Mouse (Mus musculus) macrophage (primary cell): ENCODE measurements around the gene Ccni. TPM values are rescaled to one million over a fixed set of nuclear protein-coding genes. Genes with fewer than 3 reads are reported as not detected.

Source experiments
- H3K27ac ChIP-seq: fragments of 350-480 bp; formaldehyde crosslinking; 2 replicates; pipeline ENCODE4 v1.9.0; 2021
- H3K36me3 ChIP-seq: fragments of 350-480 bp; formaldehyde crosslinking; 2 replicates; pipeline ENCODE4 v1.9.0; 2021; ENCODE audit errors: inconsistent target
- H3K4me3 ChIP-seq: fragments of 350-480 bp; formaldehyde crosslinking; 2 replicates; pipeline ENCODE4 v1.9.0; 2021; ENCODE audit errors: inconsistent target
- H3K79me2 ChIP-seq: fragments of 350-480 bp; formaldehyde crosslinking; 2 replicates; pipeline ENCODE4 v1.9.0; 2021; ENCODE audit errors: inconsistent target
- WGBS: methylation state at CpG from one replicate; pipeline ENCODE4 v1.1.7; 2026; ENCODE audit warnings: inconsistent platforms; ENCODE audit not compliant: missing documents; 5-methylcytosine and 5-hydroxymethylcytosine counted together
- polyA plus RNA-seq: library from polyadenylated mRNA; stranded (reverse); fragments of 250-400 nt; gene quantifications from 3 replicates; pipeline ENCODE4 v1.2.4, GENCODE M21; 2018; ENCODE audit warnings: inconsistent platforms

The Ccni gene
- polyA plus RNA-seq, 1 experiment from 2014 or later: 120 TPM

- Histone ChIP-seq H3K4me3 (no peak overlapping the region), H3K36me3 (no peaks in the 10 kb centered on the region), H3K27ac (peak overlapping the region; percentile 27), H3K79me2 (peaks cover 13% of the 10 kb centered on the region; the same call in 1 of the 2 replicates)
- 37% methylated on average over 5 of the region's 5 CpGs for WGBS
Observed at GRCm38 (mm10) chr5:93136956-93137586, 69.2 kb downstream of the Ccni start.

- Histone ChIP-seq H3K27ac (no peak overlapping the region; the same call in 1 of the 2 replicates), H3K4me3 (no peak overlapping the region), H3K79me2 (peaks cover 29% of the 10 kb centered on the region), H3K36me3 (no peaks in the 10 kb centered on the region)
- 25% methylated on average over 10 of the region's 10 CpGs for WGBS
Observed at GRCm38 (mm10) chr5:93135368-93136107, 70.8 kb downstream of the Ccni start.

GRCm38 (mm10) chr5:93133445-93134244 is 72.7 kb downstream of the Ccni start:
- no peak overlapping the region for H3K4me3 ChIP-seq
- H3K36me3 ChIP-seq: no peaks in the 10 kb centered on the region
- H3K27ac ChIP-seq: no peak overlapping the region
- H3K79me2 ChIP-seq: peaks cover 38% of the 10 kb centered on the region
- WGBS: 33% methylated on average over 10 of the region's 10 CpGs

Other genes starting within 250 kb of the Ccni start
- not detected in 3 replicates for gene Sowahb, start 161.5 kb downstream of the Ccni start, polyA plus RNA-seq
- gene Sept11, start 113.1 kb downstream of the Ccni start, polyA plus RNA-seq: 17.4 to 33.9 TPM (median 33.0 TPM) in 3 replicates
- not detected in 3 replicates for gene 2010109A12Rik, start within 50 bp of the Ccni start, polyA plus RNA-seq
- gene Ccng2, start 60.8 kb upstream of the Ccni start, polyA plus RNA-seq: 7.1 to 28.6 TPM (median 10.4 TPM) in 3 replicates